Mouse (Mus musculus) neutrophil, adult 59 days (primary cell): ENCODE results near the gene Tspan17. TPM values are rescaled to one million over a fixed set of nuclear protein-coding genes. Genes with fewer than 3 reads are reported as not detected.

ENCODE experiments used
- total RNA-seq, 2 experiments: library from RNA; stranded (reverse); gene quantifications; 1 replicate in 1 of 2; 2 replicates in 1 of 2; pipeline ENCODE4 v1.2.4; 2023

Gene Tspan17
- 10 to 100 TPM; 10.1 to 15.7 TPM for total RNA-seq

GRCm38 (mm10) chr13:54788740-54789560 lies at the start of gene Tspan17:
TSS of gene Tspan17 (plus strand) at chr13:54789377.

DNA sequence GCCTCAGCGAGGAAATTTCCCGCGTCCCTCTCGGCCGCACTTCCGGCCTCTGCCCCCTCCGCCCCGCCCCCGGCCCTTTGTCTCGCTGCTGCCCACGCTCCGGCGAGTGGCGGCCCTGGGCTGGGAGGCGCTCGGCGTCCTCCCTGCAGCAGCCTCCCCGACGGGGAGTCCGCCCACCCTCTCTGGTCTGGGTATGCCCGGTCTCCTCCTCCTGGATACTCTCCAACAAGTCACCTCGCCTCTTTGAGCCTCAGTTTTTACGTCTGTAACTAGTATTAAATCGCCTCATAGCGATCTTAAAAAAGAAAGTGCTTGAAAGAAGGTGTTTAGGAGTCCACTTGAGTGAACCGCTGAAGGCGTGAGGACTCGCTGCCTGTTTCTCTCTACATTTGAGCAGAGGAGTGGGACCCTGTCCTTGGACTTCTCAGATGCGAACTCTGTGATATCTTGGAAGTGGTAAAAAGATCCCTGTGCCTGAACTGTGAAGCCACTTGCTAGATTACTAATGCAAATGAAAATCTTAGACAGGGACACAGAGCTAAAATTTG lies 39.2 kb upstream of the Tspan17 start, which contains the start of gene Gprin1:
Gene Gprin1 (minus strand): TSS at position 11 of the 548 bp plus-strand sequence.

DNA sequence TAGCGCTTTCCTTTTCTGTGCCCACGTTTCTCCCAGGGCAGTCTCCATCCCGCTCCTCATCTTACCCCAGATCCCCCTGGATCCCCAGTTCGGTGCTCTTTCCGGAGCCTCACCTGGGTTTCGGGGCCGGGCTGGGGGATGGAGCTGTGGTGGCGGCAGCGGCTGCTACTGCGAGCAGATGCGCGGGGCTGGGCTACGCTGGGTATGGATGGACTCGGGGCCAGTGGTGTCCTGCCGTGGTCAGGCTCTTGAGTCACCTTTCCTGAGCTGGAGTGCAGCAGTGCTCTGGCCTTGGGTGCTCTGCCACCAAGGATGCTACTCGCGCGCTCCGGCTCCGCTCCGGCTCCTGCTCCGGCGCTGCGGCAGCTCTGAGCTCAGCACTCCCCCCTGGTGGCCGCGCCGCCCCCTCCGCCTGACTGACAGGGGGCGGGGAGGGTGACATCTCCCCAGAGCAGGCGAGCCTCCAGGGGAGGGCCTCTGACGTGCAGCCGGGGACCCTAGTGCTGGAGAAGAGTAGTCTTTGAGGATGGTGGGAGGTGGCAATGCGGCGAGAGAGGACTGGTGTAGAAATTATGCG lies 22.9 kb upstream of the Tspan17 start, which contains the start of gene Sncb:
Gene Sncb (minus strand): TSS at position 404 of the 577 bp plus-strand sequence.

GRCm38 (mm10) chr13:54783698-54784097 lies 5.5 kb upstream of the Tspan17 start, which contains the start of gene Eif4e1b:
TSS of gene Eif4e1b (plus strand) at chr13:54783998.

Other genes starting within 250 kb of the Tspan17 start
- gene 4833439L19Rik, start 223.9 kb upstream of the Tspan17 start, total RNA-seq: 10 to 100 TPM; 34.5 to 41.0 TPM
- gene Arl10, start 214.4 kb upstream of the Tspan17 start, total RNA-seq: 1 to 10 TPM; 7.4 to 8.4 TPM
- gene Nop16, start 199.3 kb upstream of the Tspan17 start, total RNA-seq: 1 to 10 TPM; 6.3 to 7.5 TPM
- 10 to 100 TPM; 60.7 to 66.3 TPM for gene Higd2a, start 199.2 kb upstream of the Tspan17 start, total RNA-seq
- 1 to 10 TPM; 5.6 to 7.7 TPM for gene Cltb, start 178.0 kb upstream of the Tspan17 start, total RNA-seq
- 10 to 100 TPM; 34.6 to 41.0 TPM for gene Faf2, start 167.6 kb upstream of the Tspan17 start, total RNA-seq
- 100 to 1,000 TPM; 140 to 150 TPM for gene Rnf44, start 95.5 kb upstream of the Tspan17 start, total RNA-seq
- gene Cdhr2, start 87.9 kb upstream of the Tspan17 start, total RNA-seq: not detected
- gene Gprin1, start 39.5 kb upstream of the Tspan17 start, total RNA-seq: not detected
- gene Sncb, start 22.8 kb upstream of the Tspan17 start, total RNA-seq: not detected
- not detected for gene Eif4e1b, start 5.4 kb upstream of the Tspan17 start, total RNA-seq
- gene Unc5a, start 160.0 kb downstream of the Tspan17 start, total RNA-seq: under 1 TPM in 1 of 2 experiments, not detected in 1; 0.11 TPM
- gene Hk3, start 232.0 kb downstream of the Tspan17 start, total RNA-seq: 100 to 1,000 TPM; 382 to 434 TPM